Mouse (Mus musculus) spleen, adult 2 months (tissue): ENCODE measurements around the gene Lrp8. TPM values are rescaled to one million over a fixed set of nuclear protein-coding genes. Genes with fewer than 3 reads are reported as not detected.

Experiments
- DNase-seq, 2 experiments: peaks; one replicate each; pipeline versions ENCODE4 v3.0.0 to v3.0.0-alpha.2; 2012 to 2021; ENCODE audit warnings: low spot score in 2 of 2, low read depth in 1 of 2
- H3K27ac ChIP-seq: fragments of 200-500 bp; 2 replicates; pipeline ENCODE4 v1.5.1; 2012; ENCODE audit warnings: low read length, inconsistent platforms; ENCODE audit not compliant: insufficient read depth
- H3K27me3 ChIP-seq: fragments of 200-500 bp; 2 replicates; pipeline ENCODE4 v1.6.1; 2012; ENCODE audit warnings: mild to moderate bottlenecking, moderate library complexity, low read length, inconsistent platforms; ENCODE audit not compliant: control insufficient read depth, insufficient read depth
- H3K36me3 ChIP-seq: fragments of 200-500 bp; 2 replicates; pipeline ENCODE4 v1.6.1; 2012; ENCODE audit warnings: mild to moderate bottlenecking, low read length, inconsistent platforms; ENCODE audit not compliant: control insufficient read depth, insufficient read depth
- H3K4me1 ChIP-seq: fragments of 200-500 bp; 2 replicates; pipeline ENCODE4 v1.6.1; 2011; ENCODE audit warnings: inconsistent platforms; ENCODE audit not compliant: control insufficient read depth, insufficient read depth, insufficient read length
- H3K4me3 ChIP-seq: fragments of 200-500 bp; 2 replicates; pipeline ENCODE4 v1.5.1; 2011; ENCODE audit warnings: mild to moderate bottlenecking, inconsistent platforms; ENCODE audit not compliant: insufficient read depth, insufficient read length; ENCODE audit errors: extremely low read depth
- CTCF ChIP-seq: fragments of 200-500 bp; IDR thresholded peaks from 2 replicates; pipeline ENCODE4 v1.5.1; 2011; ENCODE audit warnings: mild to moderate bottlenecking, inconsistent platforms; ENCODE audit not compliant: insufficient read depth, insufficient read length, insufficient replicate concordance; ENCODE audit errors: extremely low read depth
- POLR2A ChIP-seq: fragments of 200-500 bp; IDR thresholded peaks from 2 replicates; pipeline ENCODE4 v1.6.1; 2011; ENCODE audit warnings: low read depth, low read length, inconsistent platforms
- WGBS: fragments of 180-500 bp; shearing (Covaris S2); methylation state at CpG from one replicate; pipeline ENCODE4 v1.1.7; 2018; 5-methylcytosine and 5-hydroxymethylcytosine counted together
- polyA plus RNA-seq: library from polyadenylated mRNA; depleted of rRNA; stranded (reverse); fragments of >200 nt; gene quantifications from 2 replicates; pipeline ENCODE4 v1.2.3, GENCODE M21; 2012

The Lrp8 gene
- polyA plus RNA-seq, 1 experiment: 7.4 TPM

DNA sequence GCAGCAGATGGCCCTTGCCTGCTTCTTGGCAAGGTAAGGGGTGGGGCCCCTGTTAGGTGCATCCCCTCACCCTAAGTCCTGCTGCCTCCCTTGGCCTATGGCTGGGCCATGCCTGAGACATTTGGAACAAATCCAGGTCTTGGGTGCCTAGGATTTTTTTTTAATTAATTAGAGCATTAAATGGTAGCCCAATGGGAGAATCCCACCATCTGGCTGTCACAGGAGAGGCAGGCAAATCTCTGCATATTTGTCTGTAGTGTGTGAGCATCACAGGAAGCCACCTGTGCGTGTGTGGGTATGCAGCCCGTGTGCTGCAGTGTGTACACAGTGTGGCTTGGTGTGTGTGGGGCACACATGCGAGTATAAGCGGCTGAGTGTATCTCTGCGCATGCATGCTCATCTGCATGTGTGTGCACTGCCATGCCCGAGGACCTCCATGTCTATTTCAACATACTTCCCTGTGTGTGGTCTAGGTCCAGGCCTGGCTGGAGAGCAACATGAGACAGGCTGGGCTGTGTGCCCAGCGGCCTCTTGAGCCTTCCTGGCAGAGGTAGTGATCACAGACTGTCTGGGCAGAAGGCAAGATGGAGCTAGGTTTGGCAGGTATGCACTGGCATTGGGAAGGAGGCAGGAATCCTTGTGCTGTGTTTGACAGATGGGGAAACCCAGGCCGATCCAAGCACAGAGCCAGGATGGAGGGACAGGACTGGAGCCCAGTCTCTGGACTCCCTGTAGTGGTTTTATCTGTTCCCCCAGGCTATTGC, 19.0 kb downstream of the Lrp8 start:
- Histone ChIP-seq H3K27ac (no peak overlapping the region), H3K4me3 (no peak overlapping the region), H3K36me3 (no peaks in the 10 kb centered on the region), H3K27me3 (no peaks in the 10 kb centered on the region), H3K4me1 (no peaks in the 10 kb centered on the region)
- no peak for DNase-seq
- 84% methylated on average over 8 of the region's 8 CpGs for WGBS
- no peak for TF ChIP-seq CTCF
- TF ChIP-seq POLR2A: no peak

DNA sequence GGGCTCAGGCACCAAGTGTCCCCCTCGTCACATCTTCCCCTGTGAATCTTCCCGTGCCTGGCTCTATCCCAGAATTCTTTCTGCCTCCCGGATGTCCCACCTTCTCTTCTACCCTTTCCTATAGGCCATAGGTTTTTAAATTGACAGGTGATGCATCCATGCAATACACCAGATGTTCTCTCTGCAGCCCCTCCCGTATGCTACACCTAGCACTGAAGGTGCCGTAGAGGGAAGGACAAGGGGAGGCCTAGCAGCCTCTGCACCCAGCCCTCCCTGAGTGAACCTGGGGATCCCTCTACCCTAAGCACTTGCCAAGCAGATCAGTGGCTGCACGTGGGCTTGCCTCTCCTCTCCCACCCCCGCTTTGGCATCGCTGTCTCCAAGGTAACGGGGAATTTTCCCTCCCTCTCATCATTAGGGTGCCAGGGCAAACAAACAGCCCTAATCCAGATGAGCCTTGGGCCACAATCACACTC, 20.9 kb downstream of the Lrp8 start:
- no peak for TF ChIP-seq POLR2A
- no peak for TF ChIP-seq CTCF
- no peak for DNase-seq
- 89% methylated on average over 9 of the region's 9 CpGs for WGBS

DNA sequence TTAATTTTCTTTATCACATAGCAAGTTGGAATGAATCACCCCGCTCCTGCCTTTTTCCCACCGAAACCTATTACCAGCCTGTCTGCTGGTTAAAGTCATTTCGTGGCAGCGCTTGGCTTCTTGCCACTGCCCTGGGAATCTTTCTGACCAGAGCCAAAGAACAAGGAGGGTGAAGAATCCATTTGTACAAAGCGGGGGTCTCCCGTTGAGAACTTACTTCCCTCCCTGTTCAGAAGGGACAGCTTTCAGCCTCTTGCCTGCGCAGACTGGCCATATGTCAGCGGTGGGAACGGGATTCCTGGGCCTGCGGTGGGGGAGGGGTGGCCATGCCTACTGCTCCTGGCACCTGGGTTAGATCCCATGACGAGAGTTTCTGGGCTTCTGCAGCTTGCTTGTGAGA, 21.4 kb downstream of the Lrp8 start:
- no peak for TF ChIP-seq CTCF
- Histone ChIP-seq H3K27ac (no peak overlapping the region), H3K36me3 (no peaks in the 10 kb centered on the region), H3K4me3 (no peak overlapping the region), H3K4me1 (no peaks in the 10 kb centered on the region), H3K27me3 (no peaks in the 10 kb centered on the region)
- WGBS: 89% methylated on average over 11 of the region's 11 CpGs
- DNase-seq: no peak

More for the DNA sequence above, 20.9 kb downstream of the Lrp8 start:
- H3K4me1 ChIP-seq: no peaks in the 10 kb centered on the region
- H3K27me3 ChIP-seq: no peaks in the 10 kb centered on the region
- no peaks in the 10 kb centered on the region for H3K36me3 ChIP-seq
- H3K27ac ChIP-seq: no peak overlapping the region
- no peak overlapping the region for H3K4me3 ChIP-seq

DNA sequence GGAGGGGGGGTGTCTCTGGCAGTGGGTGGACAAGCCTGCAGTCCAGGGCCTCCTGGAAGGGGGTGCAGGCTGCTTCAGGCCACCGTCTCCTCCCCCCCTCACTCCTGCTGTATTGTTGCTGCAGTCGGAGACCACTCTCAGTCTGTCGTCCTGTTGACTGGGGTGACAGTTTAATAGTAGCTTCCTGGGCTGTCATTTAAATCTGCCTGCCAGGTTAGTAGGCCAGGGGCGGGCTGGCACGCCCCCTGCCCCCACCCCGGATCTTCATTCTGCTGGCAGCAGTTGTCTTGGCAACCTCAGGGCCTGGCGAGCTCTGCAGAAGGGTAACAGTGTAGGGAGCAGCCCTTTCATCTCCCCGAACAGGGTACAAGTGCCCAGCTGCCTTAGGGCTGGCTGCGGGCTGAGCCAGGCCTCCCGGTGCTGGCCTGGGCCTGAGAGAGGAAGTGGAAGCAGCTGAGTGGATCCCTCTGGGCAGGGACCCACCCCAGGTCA, 26.7 kb downstream of the Lrp8 start:
- Histone ChIP-seq H3K27me3 (no peaks in the 10 kb centered on the region), H3K27ac (no peak overlapping the region), H3K4me3 (no peak overlapping the region), H3K36me3 (no peaks in the 10 kb centered on the region), H3K4me1 (no peaks in the 10 kb centered on the region)
- WGBS: 40% methylated on average over 10 of the region's 10 CpGs
- TF ChIP-seq CTCF (no peak), POLR2A (no peak)
- no peak for DNase-seq

DNA sequence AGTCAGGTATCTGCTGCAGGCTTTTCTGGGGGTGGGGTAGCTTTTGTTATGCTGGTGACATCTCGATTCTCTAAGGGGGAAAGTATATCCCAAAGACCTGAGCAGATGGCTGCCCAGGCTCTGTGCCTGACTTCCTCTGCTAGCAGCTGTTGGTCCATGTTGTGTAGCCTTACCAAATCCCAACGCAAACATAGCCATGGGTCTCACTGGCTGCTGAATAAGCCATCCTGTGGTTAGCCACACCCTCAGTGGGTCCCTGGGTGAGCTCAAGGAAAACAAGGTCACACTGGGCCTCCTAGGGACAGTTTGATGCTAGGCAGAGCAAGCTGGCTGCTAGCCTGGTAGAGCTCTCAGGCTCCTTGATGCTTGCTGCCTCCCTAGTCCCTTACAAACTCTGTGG, 27.6 kb downstream of the Lrp8 start:
- Histone ChIP-seq H3K36me3 (no peaks in the 10 kb centered on the region), H3K4me1 (no peaks in the 10 kb centered on the region), H3K4me3 (no peak overlapping the region), H3K27me3 (no peaks in the 10 kb centered on the region), H3K27ac (no peak overlapping the region)
- TF ChIP-seq CTCF (no peak), POLR2A (no peak)
- 26% methylated on average over 2 of the region's 2 CpGs for WGBS
- no peak for DNase-seq

GRCm38 (mm10) chr4:107830189-107830588, 28.1 kb downstream of the Lrp8 start:
- 84% methylated on average over 10 of the region's 10 CpGs for WGBS
- DNase-seq: no peak
- H3K36me3 ChIP-seq: no peaks in the 10 kb centered on the region
- TF ChIP-seq CTCF (no peak), POLR2A (no peak)
- no peak overlapping the region for H3K27ac ChIP-seq
- no peak overlapping the region for H3K4me3 ChIP-seq
- no peaks in the 10 kb centered on the region for H3K27me3 ChIP-seq
- H3K4me1 ChIP-seq: no peaks in the 10 kb centered on the region

- Histone ChIP-seq H3K27me3 (no peaks in the 10 kb centered on the region), H3K36me3 (no peaks in the 10 kb centered on the region), H3K27ac (no peak overlapping the region), H3K4me3 (no peak overlapping the region), H3K4me1 (no peaks in the 10 kb centered on the region)
- no peak for DNase-seq
- WGBS: 92% methylated on average over 7 of the region's 7 CpGs
- no peak for TF ChIP-seq POLR2A
- no peak for TF ChIP-seq CTCF
These were observed 28.8 kb downstream of the Lrp8 start for GRCm38 (mm10) chr4:107830821-107831221.
